Mouse (Mus musculus): ENCODE data around the gene Vangl2.

DNA sequence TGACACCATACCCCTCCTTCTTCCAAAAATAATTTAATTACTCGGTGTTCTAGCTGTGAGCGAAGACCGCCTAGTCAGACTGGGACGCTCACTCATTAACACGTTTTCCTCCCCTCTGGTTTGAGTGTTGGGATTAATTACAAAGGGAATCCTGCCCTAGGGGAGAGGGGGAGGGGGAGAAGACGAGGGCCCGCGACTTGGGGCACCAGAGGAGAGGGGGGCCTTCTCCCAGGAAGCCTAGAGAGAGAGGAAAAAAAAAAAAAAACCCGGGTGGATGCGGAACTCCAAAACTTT is 488 bp downstream of the Vangl2 start:
- no peak for TF ChIP-seq CTCF (IDR thresholded peaks at IDR 0.05; ENCODE audit: low read depth, low read length)
- TF ChIP-seq POLR2A (IDR thresholded peaks at IDR 0.05; ENCODE audit: extremely low read depth, insufficient read depth, low read length) = no peak

All from liver, adult 2 months (tissue).